Mouse (Mus musculus) gastrocnemius, adult 2 months (tissue): ENCODE results near the gene Aldh1l1. TPM values are rescaled to one million over a fixed set of nuclear protein-coding genes. Genes with fewer than 3 reads are reported as not detected.

ENCODE experiments used
- DNase-seq: peaks from one replicate; pipeline ENCODE4 v3.0.0; 2022
- H3K27ac ChIP-seq: fragments of 200-600 bp; 2 replicates; pipeline ENCODE4 v1.8.1; 2022; ENCODE audit warnings: mild to moderate bottlenecking
- H3K4me3 ChIP-seq: fragments of 200-600 bp; 2 replicates; pipeline ENCODE4 v1.8.1; 2022; ENCODE audit warnings: mild to moderate bottlenecking, moderate library complexity
- CTCF ChIP-seq: fragments of 200-600 bp; IDR thresholded peaks from 2 replicates; pipeline ENCODE4 v1.8.1; 2022; ENCODE audit warnings: antibody characterized with exemption, mild to moderate bottlenecking, moderate library complexity
- intact Hi-C: fragments of 180-260 bp; cut with DNase I; formaldehyde crosslinking; loops from one replicate; pipeline ENCODE4 v1.15.1; 2025
- total RNA-seq, 2 experiments: library from RNA; stranded (reverse); gene quantifications; 2 replicates each; pipeline ENCODE4 v1.2.3; 2021

The Aldh1l1 gene
- total RNA-seq, 2 experiments from 2014 or later: 3.6 to 5.3 TPM

DNA sequence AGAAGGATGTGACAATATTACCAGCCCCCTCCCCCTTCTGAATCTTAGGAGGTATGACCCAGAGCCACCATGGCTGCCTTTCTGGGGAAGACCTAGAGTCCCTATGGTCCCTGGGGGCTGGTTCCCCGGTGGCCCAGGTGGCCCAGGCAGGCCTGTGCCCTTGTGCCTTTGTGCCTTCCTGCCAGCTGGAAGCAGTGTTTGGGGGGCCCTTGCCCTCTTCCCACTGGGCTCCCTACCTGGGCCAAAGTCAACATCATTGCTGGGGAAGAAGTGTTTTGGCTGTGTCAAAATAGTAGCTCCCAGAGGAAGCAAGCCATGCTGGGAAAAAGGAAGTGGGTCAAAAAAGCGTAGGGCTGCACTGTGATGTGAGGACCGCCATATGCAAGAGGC, 11.9 kb upstream of the Aldh1l1 start:
- Histone ChIP-seq H3K27ac (peak overlapping the region; percentile 100), H3K4me3 (0 out of 2 replicates have a peak overlapping the region, but pooled peaks have one; percentile 2)
- TF ChIP-seq CTCF: no peak
- DNase-seq: no peak
- intact Hi-C loops: no loop called here

DNA sequence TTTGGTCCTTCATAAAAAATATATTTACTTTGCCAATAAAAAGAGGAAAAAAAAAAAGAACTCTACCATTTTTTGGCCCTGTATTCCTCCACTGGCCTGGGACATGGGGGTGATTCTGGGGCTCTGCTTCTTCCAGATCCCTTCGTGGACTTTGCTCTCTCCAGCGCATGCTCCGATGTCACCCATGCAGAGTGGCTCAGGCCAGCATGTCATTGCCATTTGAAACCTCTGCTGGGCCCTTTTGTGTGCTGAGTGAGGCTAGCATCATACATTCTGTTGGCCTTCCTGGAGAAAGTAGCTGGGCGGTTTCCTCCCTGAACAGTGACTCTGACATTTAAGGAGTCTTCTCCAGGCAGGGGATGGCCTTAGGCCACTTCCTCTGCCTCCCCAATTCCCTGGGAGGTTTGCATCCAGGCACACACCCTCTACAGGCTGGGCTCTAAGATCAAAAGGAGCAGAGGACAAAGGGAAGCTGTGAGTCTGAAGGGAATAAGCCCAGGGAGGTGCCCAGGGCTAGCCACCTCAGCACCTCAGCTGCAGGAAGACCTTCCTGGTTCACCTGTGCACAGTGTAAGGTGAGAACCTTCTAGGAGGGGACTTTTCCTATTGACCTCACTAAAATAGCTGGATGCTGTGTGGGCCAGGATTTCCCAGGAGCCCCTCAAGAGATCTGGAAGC, 10.9 kb upstream of the Aldh1l1 start:
- no peak for TF ChIP-seq CTCF
- intact Hi-C loops: no loop called here
- DNase-seq: no peak
- Histone ChIP-seq H3K27ac (peak overlapping the region; percentile 80), H3K4me3 (no peak overlapping the region)

DNA sequence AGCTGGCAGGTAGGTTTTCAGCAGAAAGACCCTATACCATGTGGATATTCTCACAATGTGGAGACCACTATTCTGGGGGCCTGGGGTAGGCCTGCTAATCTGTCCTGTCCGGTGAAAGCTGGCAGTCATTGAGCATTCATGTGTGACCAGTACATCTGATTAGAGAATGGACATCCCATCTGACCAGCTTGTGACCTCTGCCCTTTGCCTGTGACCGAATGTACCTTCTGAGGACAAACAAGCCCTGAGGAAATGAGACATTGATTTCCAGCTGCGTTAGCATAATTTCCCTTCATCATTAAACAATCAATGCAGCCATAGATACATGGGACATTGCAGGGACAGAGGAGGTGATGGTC, 10.4 kb upstream of the Aldh1l1 start:
- Histone ChIP-seq H3K27ac (peak overlapping the region; percentile 80), H3K4me3 (no peak overlapping the region)
- TF ChIP-seq CTCF: no peak
- intact Hi-C loops: no loop called here
- no peak for DNase-seq

DNA sequence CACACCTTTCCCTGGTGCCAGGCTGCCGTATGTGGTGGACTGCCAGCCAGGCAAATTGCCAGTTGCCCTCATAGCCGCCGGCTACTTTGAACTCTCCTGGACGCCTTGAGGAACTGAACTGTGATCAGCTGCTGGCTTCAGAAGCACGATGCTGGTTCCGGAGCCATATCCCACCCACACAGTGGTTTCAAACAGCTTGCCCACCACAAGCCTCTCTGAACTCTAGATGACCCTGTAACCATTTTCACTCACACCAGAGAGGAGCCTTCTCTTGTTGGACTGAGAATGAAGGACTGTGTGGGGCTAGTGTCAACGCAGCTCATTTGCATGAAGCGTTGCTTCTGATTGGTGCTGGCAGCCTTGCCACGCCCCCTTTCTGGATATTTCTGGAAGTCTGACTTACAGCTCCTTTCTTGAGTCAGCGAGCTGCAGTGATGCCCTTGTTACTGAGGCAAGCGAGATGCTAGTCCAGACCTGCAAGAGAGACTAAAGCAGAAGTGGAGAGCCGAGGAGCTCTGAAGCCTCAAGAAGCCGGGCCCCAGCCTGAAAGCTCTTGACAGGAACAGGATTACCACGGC, 9.2 kb upstream of the Aldh1l1 start:
- no peak for TF ChIP-seq CTCF
- intact Hi-C loops: no loop called here
- peak; percentile 88 for DNase-seq
- H3K27ac ChIP-seq: peak overlapping the region; percentile 80
- peak overlapping the region; percentile 1; the same call in 1 of the 2 replicates for H3K4me3 ChIP-seq

DNA sequence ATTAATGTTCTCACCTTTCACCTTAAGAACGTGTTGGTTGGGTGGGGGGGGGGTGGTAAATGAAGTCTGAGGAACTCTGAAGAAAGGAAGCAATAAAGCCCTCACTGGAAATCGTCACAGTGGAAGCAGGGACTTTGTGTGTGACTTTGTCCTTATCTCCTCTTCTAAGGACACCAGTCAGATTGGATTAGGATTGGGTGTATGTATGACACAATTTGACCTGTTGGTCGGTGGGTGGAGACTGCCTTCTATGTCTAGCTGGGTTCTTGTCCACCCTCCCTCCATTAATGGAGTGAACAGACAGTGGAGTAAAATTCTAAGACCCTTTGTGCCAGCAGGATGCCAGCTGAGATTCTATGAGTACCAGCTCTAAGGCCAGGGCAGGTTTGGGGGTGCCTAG, 2.0 kb upstream of the Aldh1l1 start:
- H3K27ac ChIP-seq: peak overlapping the region; percentile 68
- H3K4me3 ChIP-seq: no peak overlapping the region
- DNase-seq: no peak
- intact Hi-C loops: no loop called here
- TF ChIP-seq CTCF: no peak

DNA sequence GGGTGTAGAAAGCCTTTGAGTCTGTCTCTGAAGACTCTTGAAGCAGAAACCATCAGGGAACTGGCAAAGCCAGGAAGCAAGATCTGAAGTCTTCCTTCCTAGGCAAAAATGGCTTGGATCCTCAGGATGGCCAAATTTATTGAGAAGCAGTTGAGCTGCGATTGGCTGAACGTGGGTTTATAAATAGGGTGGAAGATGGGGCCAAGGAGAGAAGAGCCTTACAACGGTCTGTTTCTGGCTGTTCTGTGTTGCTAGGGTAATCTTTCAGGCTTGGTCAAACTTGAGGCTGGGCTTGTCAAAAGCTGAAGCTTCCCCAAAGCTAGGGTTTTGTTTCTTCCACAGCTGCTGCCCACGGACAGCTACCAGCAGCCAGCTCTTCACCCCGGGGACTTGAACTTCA, 1.4 kb upstream of the Aldh1l1 start:
- peak overlapping the region; percentile 68 for H3K27ac ChIP-seq
- intact Hi-C loops: no loop called here
- DNase-seq: no peak
- TF ChIP-seq CTCF: no peak
- H3K4me3 ChIP-seq: 0 out of 2 replicates have a peak overlapping the region, but pooled peaks have one; percentile 7

DNA sequence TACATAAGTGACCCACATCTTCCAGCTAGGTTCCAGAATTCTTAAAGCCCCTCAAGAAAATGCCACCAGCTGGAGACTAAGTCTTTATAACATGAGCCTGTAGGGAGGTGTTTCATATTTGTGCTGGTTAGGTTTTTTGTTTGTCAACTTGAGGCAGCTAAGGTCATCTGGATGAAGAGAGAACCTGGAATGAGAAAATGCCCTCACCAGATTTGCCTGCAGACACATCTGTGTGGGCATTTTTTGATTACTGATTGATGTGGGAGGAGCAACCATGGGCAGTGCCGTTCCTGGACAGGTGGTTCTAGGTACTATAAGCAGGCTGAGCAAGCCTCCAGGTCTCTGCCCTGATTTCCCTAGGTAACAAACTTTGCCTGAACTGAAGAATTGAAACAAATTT, 1.3 kb downstream of the Aldh1l1 start:
- no peak for DNase-seq
- H3K4me3 ChIP-seq: no peak overlapping the region
- intact Hi-C loops: no loop called here
- no peak for TF ChIP-seq CTCF
- H3K27ac ChIP-seq: no peak overlapping the region

DNA sequence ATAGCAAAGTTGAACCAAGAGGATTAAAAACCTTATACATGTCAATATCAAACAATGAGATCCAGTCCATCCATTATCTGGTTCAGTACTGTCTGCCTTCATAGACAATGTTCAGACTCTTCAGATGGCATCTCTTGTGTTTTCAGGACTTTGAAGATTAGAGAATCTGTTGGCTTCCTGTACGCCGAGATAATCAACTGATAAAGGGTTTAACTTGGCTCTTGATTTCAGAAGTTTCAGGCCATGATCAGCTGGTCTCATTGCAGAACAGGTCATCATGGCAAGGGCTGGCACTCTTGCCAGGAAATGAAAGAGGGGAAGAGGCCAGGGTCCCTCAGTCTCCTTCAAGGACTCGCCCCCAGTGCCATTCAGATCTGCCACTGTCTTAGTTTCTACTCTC, 3.3 kb downstream of the Aldh1l1 start:
- TF ChIP-seq CTCF: no peak
- H3K27ac ChIP-seq: no peak overlapping the region
- DNase-seq: no peak
- no peak overlapping the region for H3K4me3 ChIP-seq
- intact Hi-C loops: no loop called here

DNA sequence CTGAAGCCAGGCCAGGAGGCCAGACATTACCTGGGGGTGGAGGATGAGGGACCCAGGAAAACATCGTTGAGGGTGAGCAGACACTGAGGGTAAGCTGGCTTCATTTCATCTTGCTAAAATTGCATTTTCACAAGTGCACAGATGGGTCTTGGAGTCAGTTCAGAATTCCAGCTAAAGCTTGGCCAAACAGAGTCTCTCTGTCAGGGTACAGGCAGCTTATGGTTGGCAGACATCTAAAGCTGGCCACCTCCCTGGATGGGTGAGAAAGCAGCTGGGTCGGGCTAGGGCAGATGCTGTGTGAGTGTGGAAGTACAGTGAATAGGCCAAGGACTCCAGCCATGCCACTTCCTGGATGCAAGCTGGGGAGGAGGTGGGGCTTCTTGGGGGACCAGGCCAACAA, 4.7 kb downstream of the Aldh1l1 start:
- intact Hi-C loops: no loop called here
- TF ChIP-seq CTCF: no peak
- no peak for DNase-seq
- H3K27ac ChIP-seq: no peak overlapping the region
- no peak overlapping the region for H3K4me3 ChIP-seq

DNA sequence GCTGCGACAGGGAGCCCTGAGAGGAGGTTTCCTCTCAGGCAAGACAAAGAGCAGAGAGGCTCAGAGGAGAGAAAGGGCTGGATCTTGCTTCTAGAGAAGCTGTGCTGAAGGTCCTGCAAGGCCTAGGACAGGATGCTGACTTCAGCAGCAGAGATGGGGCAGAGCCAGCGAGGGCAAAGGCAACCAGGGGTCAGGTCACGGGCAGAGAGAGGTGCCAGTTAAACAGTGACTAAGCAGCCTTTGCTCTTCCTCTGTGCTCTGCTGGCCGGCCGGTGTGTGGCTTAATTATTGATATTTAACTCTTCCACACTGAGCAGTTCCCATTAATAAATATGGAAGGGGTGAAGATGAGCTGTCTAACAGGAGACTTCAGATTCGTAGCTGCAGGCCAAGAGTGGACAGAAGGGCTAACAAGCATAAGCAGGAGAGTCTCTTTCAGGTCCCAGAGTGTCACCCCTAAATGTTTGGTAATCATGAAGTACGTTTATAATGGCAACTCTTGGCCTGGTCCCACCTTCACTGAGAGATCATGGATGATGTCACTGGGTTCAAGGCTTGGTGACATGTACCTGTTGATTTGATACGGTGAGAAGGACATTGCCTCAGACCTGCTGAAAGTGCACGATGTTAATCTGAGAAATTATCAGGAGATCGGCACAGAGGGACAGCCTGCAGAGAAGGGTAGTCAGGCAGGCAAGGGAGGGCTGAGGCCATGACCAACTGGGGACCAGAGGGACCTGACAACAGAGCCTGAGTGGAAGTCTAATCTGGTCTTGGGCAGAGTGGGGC, 5.9 kb downstream of the Aldh1l1 start:
- no peak for TF ChIP-seq CTCF
- intact Hi-C loops: no loop called here
- peak; percentile 74 for DNase-seq
- H3K4me3 ChIP-seq: no peak overlapping the region
- H3K27ac ChIP-seq: peak overlapping the region; percentile 76

DNA sequence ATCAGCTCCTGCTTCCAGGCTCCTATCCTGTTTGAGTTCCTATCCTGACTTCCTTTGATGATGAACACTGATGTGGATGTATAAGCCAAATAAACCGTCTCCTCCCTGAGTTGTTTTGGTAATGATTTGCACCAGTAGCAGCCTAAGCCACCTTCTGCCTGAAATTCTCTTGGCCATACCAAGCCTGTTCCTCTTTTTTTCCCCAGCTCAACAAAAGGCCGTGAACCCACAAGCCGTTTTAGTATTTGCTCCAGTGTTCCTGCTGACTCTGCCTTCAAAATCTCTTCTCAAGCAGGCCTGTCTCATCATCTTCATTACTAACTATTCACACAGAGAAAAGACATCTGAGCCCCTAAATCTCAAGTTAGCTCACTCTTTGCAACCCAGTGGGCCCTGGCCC, 7.9 kb downstream of the Aldh1l1 start:
- no peak for TF ChIP-seq CTCF
- Histone ChIP-seq H3K4me3 (no peak overlapping the region), H3K27ac (peak overlapping the region; percentile 38; the same call in 1 of the 2 replicates)
- no peak for DNase-seq
- intact Hi-C loops: no loop called here

DNA sequence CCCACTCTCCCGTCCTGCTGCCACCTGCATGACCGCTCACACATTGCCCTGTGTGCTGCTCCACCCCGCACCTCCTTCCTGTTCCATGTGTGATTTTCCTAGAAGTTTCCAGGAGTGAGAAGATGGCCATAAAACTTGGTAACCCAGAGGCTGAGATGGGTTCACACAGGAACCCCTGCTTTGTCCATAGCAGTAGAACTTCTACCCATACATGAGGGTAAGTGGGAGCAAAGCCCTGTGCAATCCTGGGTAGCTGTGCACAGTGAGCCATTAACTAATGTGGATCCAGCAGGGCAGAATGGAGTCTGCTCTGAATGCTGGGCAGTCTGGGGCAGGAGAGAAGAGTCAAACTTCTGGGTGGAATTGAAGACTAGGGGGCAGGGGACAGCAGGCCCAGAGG, 8.3 kb downstream of the Aldh1l1 start:
- H3K4me3 ChIP-seq: no peak overlapping the region
- peak overlapping the region; percentile 38; the same call in 1 of the 2 replicates for H3K27ac ChIP-seq
- DNase-seq: no peak
- intact Hi-C loops: no loop called here
- TF ChIP-seq CTCF: no peak

DNA sequence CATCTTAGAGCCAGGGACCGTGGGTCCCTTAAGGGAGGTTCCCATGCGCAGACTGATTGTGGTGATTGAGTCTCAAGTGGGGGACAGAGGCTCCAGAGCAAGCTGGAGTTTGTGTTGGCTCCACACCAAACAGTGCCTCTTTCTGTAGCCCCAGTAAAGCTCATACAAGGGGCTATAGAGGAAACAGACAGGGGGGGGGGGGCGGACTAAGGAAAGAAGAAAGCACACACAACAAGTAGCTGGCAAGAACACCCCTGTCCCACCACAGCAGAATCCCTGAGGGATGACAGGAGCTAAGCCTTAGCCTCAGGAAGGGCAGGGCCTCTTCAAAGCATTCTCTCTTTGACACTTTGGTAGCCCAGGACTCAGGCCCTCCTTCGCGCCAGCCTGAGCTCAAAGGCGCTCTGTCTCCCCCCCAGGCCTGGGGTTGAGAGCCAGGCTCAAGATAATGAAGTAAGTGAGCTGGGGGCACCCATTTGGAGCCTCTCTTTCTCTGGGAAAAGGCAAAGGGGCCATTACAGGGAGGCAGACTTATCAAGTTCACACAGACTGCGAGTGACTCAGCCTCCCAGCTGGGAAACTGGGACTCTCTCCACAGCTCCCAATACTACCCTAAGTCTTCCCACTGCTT, 9.2 kb downstream of the Aldh1l1 start:
- peak overlapping the region; percentile 81 for H3K27ac ChIP-seq
- TF ChIP-seq CTCF: no peak
- H3K4me3 ChIP-seq: no peak overlapping the region
- intact Hi-C loops: no loop called here
- no peak for DNase-seq
